Mouse (Mus musculus): ENCODE results near the gene Gm5414. TPM values are rescaled to one million over a fixed set of nuclear protein-coding genes. Genes with fewer than 3 reads are reported as not detected.

Gene Gm5414
- polyA plus RNA-seq, 1 experiment from 2014 or later, result not detected

Small RNA genes lying within 50 kb of the gene (microRNA-seq; reads per million reads assigned to microRNA genes)
- gene Gm44383, result not detected
- not detected for gene Gm44479

Other genes starting within 250 kb of the Gm5414 start
- 94.8 and 99.9 TPM in 2 replicates for gene Krt7, start 217.1 kb downstream of the Gm5414 start, polyA plus RNA-seq (2015; fragmentation: Nextera tagmentation; extraction: Ambion mirVana)
- 0.06 TPM in 1 of 2 replicates, not detected in the other for gene Krt87, start 189.4 kb downstream of the Gm5414 start, polyA plus RNA-seq (2015; fragmentation: Nextera tagmentation; extraction: Ambion mirVana)
- not detected in 2 replicates for gene Krt88, start 180.4 kb downstream of the Gm5414 start, polyA plus RNA-seq (2015; fragmentation: Nextera tagmentation; extraction: Ambion mirVana)
- gene Krt81, start 164.4 kb downstream of the Gm5414 start, polyA plus RNA-seq (2015; fragmentation: Nextera tagmentation; extraction: Ambion mirVana), result not detected in 2 replicates
- not detected in 2 replicates for gene Krt86, start 154.7 kb downstream of the Gm5414 start, polyA plus RNA-seq (2015; fragmentation: Nextera tagmentation; extraction: Ambion mirVana)
- gene Krt83, start 136.7 kb downstream of the Gm5414 start, polyA plus RNA-seq (2015; fragmentation: Nextera tagmentation; extraction: Ambion mirVana), result not detected in 2 replicates
- not detected in 2 replicates for gene Gm49425, start 110.9 kb downstream of the Gm5414 start, polyA plus RNA-seq (2015; fragmentation: Nextera tagmentation; extraction: Ambion mirVana)
- not detected in 2 replicates for gene Krt84, start 95.4 kb downstream of the Gm5414 start, polyA plus RNA-seq (2015; fragmentation: Nextera tagmentation; extraction: Ambion mirVana)
- gene Krt82, start 77.5 kb downstream of the Gm5414 start, polyA plus RNA-seq (2015; fragmentation: Nextera tagmentation; extraction: Ambion mirVana), result not detected in 2 replicates
- gene Krt90, start 65.2 kb downstream of the Gm5414 start, polyA plus RNA-seq (2015; fragmentation: Nextera tagmentation; extraction: Ambion mirVana), result 0.10 and 0.15 TPM in 2 replicates
- 0.27 and 0.32 TPM in 2 replicates for gene Krt75, start 54.3 kb downstream of the Gm5414 start, polyA plus RNA-seq (2015; fragmentation: Nextera tagmentation; extraction: Ambion mirVana)
- not detected in 2 replicates for gene Gm5478, start 19.2 kb upstream of the Gm5414 start, polyA plus RNA-seq (2015; fragmentation: Nextera tagmentation; extraction: Ambion mirVana)
- not detected in 2 replicates for gene Krt6b, start 52.1 kb upstream of the Gm5414 start, polyA plus RNA-seq (2015; fragmentation: Nextera tagmentation; extraction: Ambion mirVana)
- 0.10 and 0.49 TPM in 2 replicates for gene Krt6a, start 66.1 kb upstream of the Gm5414 start, polyA plus RNA-seq (2015; fragmentation: Nextera tagmentation; extraction: Ambion mirVana)
- gene Krt5, start 84.7 kb upstream of the Gm5414 start, polyA plus RNA-seq (2015; fragmentation: Nextera tagmentation; extraction: Ambion mirVana), result 0.26 and 0.67 TPM in 2 replicates
- gene Krt71, start 114.9 kb upstream of the Gm5414 start, polyA plus RNA-seq (2015; fragmentation: Nextera tagmentation; extraction: Ambion mirVana), result not detected in 2 replicates
- not detected in 2 replicates for gene Krt72, start 158.3 kb upstream of the Gm5414 start, polyA plus RNA-seq (2015; fragmentation: Nextera tagmentation; extraction: Ambion mirVana)
- gene Krt73, start 174.2 kb upstream of the Gm5414 start, polyA plus RNA-seq (2015; fragmentation: Nextera tagmentation; extraction: Ambion mirVana), result not detected in 2 replicates
- not detected in 2 replicates for gene Krt2, start 190.0 kb upstream of the Gm5414 start, polyA plus RNA-seq (2015; fragmentation: Nextera tagmentation; extraction: Ambion mirVana)
- gene Krt1, start 222.6 kb upstream of the Gm5414 start, polyA plus RNA-seq (2015; fragmentation: Nextera tagmentation; extraction: Ambion mirVana), result 0.57 and 0.77 TPM in 2 replicates
- 0.06 TPM in 1 of 2 replicates, not detected in the other for gene Krt77, start 241.5 kb upstream of the Gm5414 start, polyA plus RNA-seq (2015; fragmentation: Nextera tagmentation; extraction: Ambion mirVana)